Mouse (Mus musculus) kidney, adult 10 weeks (tissue): ENCODE measurements around the gene Miga1. TPM values are rescaled to one million over a fixed set of nuclear protein-coding genes. Genes with fewer than 3 reads are reported as not detected.

Experiments used
- polyA plus RNA-seq: library from polyadenylated mRNA; stranded (reverse); fragments of 350-450 nt; fragmentation: Illumina TruSeq; extraction: RNeasy Lipid Tissue Mini Kit (QIAGEN cat#74804); gene quantifications from one replicate; pipeline ENCODE4 v1.2.3, GENCODE M21; 2014; ENCODE audit warnings: low read depth, low replicate concordance

The Miga1 gene
- polyA plus RNA-seq: 36.4 TPM

GRCm38 (mm10) chr3:152339862-152340557, at the start of gene Miga1:
TSS of gene Miga1 (minus strand) at chr3:152340407.

GRCm38 (mm10) chr3:152345732-152346632, 5.8 kb upstream of the Miga1 start, which contains the start of gene Usp33:
TSS of gene Usp33 (plus strand) at chr3:152346478.

GRCm38 (mm10) chr3:152266036-152266421, 74.2 kb downstream of the Miga1 start, which contains the start of gene Nexn:
TSS of gene Nexn (minus strand) at chr3:152266350.

Other genes with a start within 250 kb of the Miga1 start
- gene Gipc2, start 174.2 kb downstream of the Miga1 start, polyA plus RNA-seq: 513 TPM
- gene Dnajb4, start 130.1 kb downstream of the Miga1 start, polyA plus RNA-seq: 131 TPM
- gene Fubp1, start 130.0 kb downstream of the Miga1 start, polyA plus RNA-seq: 106 TPM
- 29.9 TPM for gene Nexn, start 74.1 kb downstream of the Miga1 start, polyA plus RNA-seq
- gene Usp33, start 6.1 kb upstream of the Miga1 start, polyA plus RNA-seq: 116 TPM
- 53.5 TPM for gene Zzz3, start 55.1 kb upstream of the Miga1 start, polyA plus RNA-seq